Mouse (Mus musculus): ENCODE data around the gene Zgpat. TPM values are rescaled to one million over a fixed set of nuclear protein-coding genes. Genes with fewer than 3 reads are reported as not detected.

Gene Zgpat
- polyA plus RNA-seq, 1 experiment from 2014 or later: 54.7 TPM

Other genes with a start within 250 kb of the Zgpat start
- gene Kcnq2, start 229.6 kb upstream of the Zgpat start, polyA plus RNA-seq (2014; fragmentation: Nextera tagmentation; extraction: Ambion mirVana): 13.6 and 13.9 TPM in 2 replicates
- gene Eef1a2, start 207.9 kb upstream of the Zgpat start, polyA plus RNA-seq (2014; fragmentation: Nextera tagmentation; extraction: Ambion mirVana): 0.47 and 0.55 TPM in 2 replicates
- 443 and 478 TPM in 2 replicates for gene Ppdpf, start 177.7 kb upstream of the Zgpat start, polyA plus RNA-seq (2014; fragmentation: Nextera tagmentation; extraction: Ambion mirVana)
- gene Ptk6, start 162.1 kb upstream of the Zgpat start, polyA plus RNA-seq (2014; fragmentation: Nextera tagmentation; extraction: Ambion mirVana): not detected in 2 replicates
- gene Srms, start 151.7 kb upstream of the Zgpat start, polyA plus RNA-seq (2014; fragmentation: Nextera tagmentation; extraction: Ambion mirVana): 0.12 TPM in 1 of 2 replicates, not detected in the other
- gene Fndc11, start 144.9 kb upstream of the Zgpat start, polyA plus RNA-seq (2014; fragmentation: Nextera tagmentation; extraction: Ambion mirVana): 0.24 TPM in 1 of 2 replicates, not detected in the other
- gene Helz2, start 122.9 kb upstream of the Zgpat start, polyA plus RNA-seq (2014; fragmentation: Nextera tagmentation; extraction: Ambion mirVana): 0.68 and 0.90 TPM in 2 replicates
- 21.7 and 22.9 TPM in 2 replicates for gene Gmeb2, start 76.9 kb upstream of the Zgpat start, polyA plus RNA-seq (2014; fragmentation: Nextera tagmentation; extraction: Ambion mirVana)
- 212 and 228 TPM in 2 replicates for gene Stmn3, start 50.4 kb upstream of the Zgpat start, polyA plus RNA-seq (2014; fragmentation: Nextera tagmentation; extraction: Ambion mirVana)
- gene Rtel1, start 45.2 kb upstream of the Zgpat start, polyA plus RNA-seq (2014; fragmentation: Nextera tagmentation; extraction: Ambion mirVana): 66.5 and 68.3 TPM in 2 replicates
- 64.5 and 77.0 TPM in 2 replicates for gene Arfrp1, start 476 bp downstream of the Zgpat start, polyA plus RNA-seq (2014; fragmentation: Nextera tagmentation; extraction: Ambion mirVana)
- gene Lime1, start 15.2 kb downstream of the Zgpat start, polyA plus RNA-seq (2014; fragmentation: Nextera tagmentation; extraction: Ambion mirVana): 26.2 and 32.7 TPM in 2 replicates
- 14.2 and 16.1 TPM in 2 replicates for gene Zbtb46, start 94.5 kb downstream of the Zgpat start, polyA plus RNA-seq (2014; fragmentation: Nextera tagmentation; extraction: Ambion mirVana)
- 0.15 TPM in 1 of 2 replicates, not detected in the other for gene Abhd16b, start 128.3 kb downstream of the Zgpat start, polyA plus RNA-seq (2014; fragmentation: Nextera tagmentation; extraction: Ambion mirVana)
- 143 and 148 TPM in 2 replicates for gene Tpd52l2, start 132.2 kb downstream of the Zgpat start, polyA plus RNA-seq (2014; fragmentation: Nextera tagmentation; extraction: Ambion mirVana)
- 103 and 104 TPM in 2 replicates for gene Dnajc5, start 155.6 kb downstream of the Zgpat start, polyA plus RNA-seq (2014; fragmentation: Nextera tagmentation; extraction: Ambion mirVana)
- gene Uckl1, start 220.0 kb downstream of the Zgpat start, polyA plus RNA-seq (2014; fragmentation: Nextera tagmentation; extraction: Ambion mirVana): 51.0 and 51.5 TPM in 2 replicates
- gene Prpf6, start 226.9 kb downstream of the Zgpat start, polyA plus RNA-seq (2014; fragmentation: Nextera tagmentation; extraction: Ambion mirVana): 76.5 and 82.4 TPM in 2 replicates
- 53.7 and 60.7 TPM in 2 replicates for gene Zfp512b, start 227.9 kb downstream of the Zgpat start, polyA plus RNA-seq (2014; fragmentation: Nextera tagmentation; extraction: Ambion mirVana)
- gene Samd10, start 234.3 kb downstream of the Zgpat start, polyA plus RNA-seq (2014; fragmentation: Nextera tagmentation; extraction: Ambion mirVana): 52.0 and 58.5 TPM in 2 replicates